Mouse (Mus musculus) CH12.LX (cell line): Measurements from ENCODE around the gene 4930590J08Rik. TPM values are rescaled to one million over a fixed set of nuclear protein-coding genes. Genes with fewer than 3 reads are reported as not detected.

ENCODE experiments used
- DNase-seq: peaks from one replicate; pipeline ENCODE4 v3.0.0-alpha.2; 2013; ENCODE audit errors: extremely low read depth
- H3K27ac ChIP-seq: 2 replicates; pipeline ENCODE4 v1.5.1; 2012; ENCODE audit warnings: low read depth, mild to moderate bottlenecking, control low read depth, moderate library complexity; ENCODE audit not compliant: insufficient read depth
- H3K27me3 ChIP-seq: replicated peaks from 2 replicates; pipeline ENCODE3; 2012; ENCODE audit warnings: inconsistent platforms
- H3K36me3 ChIP-seq, 2 experiments: replicated peaks in 1 of 2; 2 replicates each; pipeline versions ENCODE3 to v1.6.1; 2012; ENCODE audit warnings: inconsistent platforms in 1 of 2, low read length in 1 of 2, mild to moderate bottlenecking in 1 of 2, mixed read lengths in 1 of 2, moderate library complexity in 1 of 2; ENCODE audit not compliant: control insufficient read depth in 1 of 2, insufficient read depth in 1 of 2
- H3K4me1 ChIP-seq, 2 experiments: 2 replicates each; pipeline ENCODE4 v1.6.1; 2012; ENCODE audit warnings: inconsistent platforms in 1 of 2, moderate library complexity in 1 of 2; ENCODE audit not compliant: insufficient read depth in 2 of 2, control insufficient read depth in 1 of 2
- H3K4me2 ChIP-seq: 2 replicates; pipeline ENCODE4 v1.6.1; 2012; ENCODE audit warnings: low read depth, mild to moderate bottlenecking, control low read depth; ENCODE audit not compliant: poor library complexity, insufficient read depth, severe bottlenecking
- H3K4me3 ChIP-seq, 3 experiments: fragments of 150-350 bp in 1 of 3; sonication (generic) in 1 of 3; replicated peaks in 1 of 3; 2 replicates each; pipeline versions ENCODE3 to v1.5.1; 2011 to 2012; ENCODE audit warnings: low read depth in 2 of 3, low read length in 2 of 3, mild to moderate bottlenecking in 2 of 3, moderate library complexity in 2 of 3, control low read depth in 1 of 3, improper control_type of control experiment in 1 of 3, inconsistent platforms in 1 of 3, mixed read lengths in 1 of 3; ENCODE audit not compliant: poor library complexity in 1 of 3
- H3K79me2 ChIP-seq: replicated peaks from 2 replicates; pipeline ENCODE4 v1.6.1; 2012; ENCODE audit warnings: mild to moderate bottlenecking, moderate library complexity; ENCODE audit not compliant: control insufficient read depth, poor library complexity, insufficient read depth, severe bottlenecking; ENCODE audit errors: extremely low read depth
- H3K9ac ChIP-seq: 2 replicates; pipeline ENCODE4 v1.6.1; 2012; ENCODE audit warnings: low read depth, mild to moderate bottlenecking, control low read depth, moderate library complexity; ENCODE audit not compliant: insufficient read depth
- H3K9me3 ChIP-seq: replicated peaks from 2 replicates; pipeline ENCODE3; 2012; ENCODE audit warnings: low read length, inconsistent platforms, mixed read lengths
- BHLHE40 ChIP-seq: IDR thresholded peaks from 2 replicates; pipeline ENCODE4 v1.6.1; 2011; ENCODE audit warnings: mild to moderate bottlenecking, low read depth, low read length, improper control_type of control experiment
- CHD1 ChIP-seq: IDR thresholded peaks from 2 replicates; pipeline ENCODE4 v1.6.1; 2012; ENCODE audit warnings: low read depth, low read length, improper control_type of control experiment, inconsistent platforms
- E2F4 ChIP-seq: IDR thresholded peaks from 2 replicates; pipeline ENCODE4 v1.6.1; 2011; ENCODE audit warnings: low read depth, low read length, improper control_type of control experiment; ENCODE audit not compliant: insufficient replicate concordance
- ETS1 ChIP-seq: conservative IDR thresholded peaks from 2 replicates; pipeline ENCODE4 v1.6.1; 2012; ENCODE audit warnings: low read depth, mild to moderate bottlenecking, inconsistent platforms, low read length, improper control_type of control experiment, moderate library complexity
- IRF4 ChIP-seq: IDR thresholded peaks from 2 replicates; pipeline ENCODE4 v1.6.1; 2014; ENCODE audit warnings: low read depth, mild to moderate bottlenecking, inconsistent platforms, low read length, improper control_type of control experiment
- JUN ChIP-seq: IDR thresholded peaks from 2 replicates; pipeline ENCODE4 v1.6.1; 2011; ENCODE audit warnings: low read depth, mild to moderate bottlenecking, low read length, improper control_type of control experiment, moderate library complexity; ENCODE audit not compliant: insufficient read depth
- MAZ ChIP-seq: IDR thresholded peaks from 2 replicates; pipeline ENCODE4 v1.6.1; 2012; ENCODE audit warnings: low read depth, mild to moderate bottlenecking, inconsistent platforms, low read length, improper control_type of control experiment, moderate library complexity
- MEF2A ChIP-seq: IDR thresholded peaks from 2 replicates; pipeline ENCODE4 v1.6.1; 2014; ENCODE audit warnings: low read depth, mild to moderate bottlenecking, inconsistent platforms, low read length, improper control_type of control experiment, borderline replicate concordance
- NELFE ChIP-seq: IDR thresholded peaks from 2 replicates; pipeline ENCODE4 v1.6.1; 2011; ENCODE audit warnings: low read depth, low read length, improper control_type of control experiment
- PAX5 ChIP-seq: IDR thresholded peaks from 2 replicates; pipeline ENCODE4 v1.6.1; 2012; ENCODE audit warnings: low read length, inconsistent platforms, mixed read lengths
- RAD21 ChIP-seq: IDR thresholded peaks from 2 replicates; pipeline ENCODE4 v1.6.1; 2011; ENCODE audit warnings: low read depth, mild to moderate bottlenecking, low read length, improper control_type of control experiment, moderate library complexity
- SIN3A ChIP-seq: IDR thresholded peaks from 2 replicates; pipeline ENCODE4 v1.6.1; 2012; ENCODE audit warnings: low read length, improper control_type of control experiment, inconsistent platforms
- TBP ChIP-seq: conservative IDR thresholded peaks from 2 replicates; pipeline ENCODE4 v1.6.1; 2011; ENCODE audit warnings: low read depth, low read length, improper control_type of control experiment
- TCF12 ChIP-seq: IDR thresholded peaks from 2 replicates; pipeline ENCODE4 v1.6.1; 2014; ENCODE audit warnings: low read depth, mild to moderate bottlenecking, inconsistent platforms, low read length, improper control_type of control experiment
- UBTF ChIP-seq: IDR thresholded peaks from 2 replicates; pipeline ENCODE4 v1.6.1; 2012; ENCODE audit warnings: low read depth, mild to moderate bottlenecking, inconsistent platforms, low read length, improper control_type of control experiment, moderate library complexity
- USF2 ChIP-seq: conservative IDR thresholded peaks from 2 replicates; pipeline ENCODE4 v1.6.1; 2011; ENCODE audit warnings: low read depth, low read length, improper control_type of control experiment
- ZC3H11A ChIP-seq: IDR thresholded peaks from 2 replicates; pipeline ENCODE4 v1.6.1; 2012; ENCODE audit warnings: low read depth, mild to moderate bottlenecking, inconsistent platforms, low read length, improper control_type of control experiment
- ZKSCAN1 ChIP-seq: IDR thresholded peaks from 2 replicates; pipeline ENCODE4 v1.6.1; 2012; ENCODE audit warnings: low read depth, inconsistent platforms, low read length, improper control_type of control experiment, borderline replicate concordance
- ZMIZ1 ChIP-seq: IDR thresholded peaks from 2 replicates; pipeline ENCODE4 v1.6.1; 2012; ENCODE audit warnings: low read depth, mild to moderate bottlenecking, inconsistent platforms, low read length, improper control_type of control experiment
- dilution Hi-C: fragments of 300-500 bp; cut with MboI; formaldehyde crosslinking; loops from 2 replicates; pipeline ENCODE4 v1.14.3; 2020; ENCODE audit warnings: low sequenced_read_pairs; ENCODE audit not compliant: extremely low pct_unique_long_range_greater_than_20kb, extremely low pct_ligation_motif_present
- in situ Hi-C: fragments of 300-500 bp; cut with MboI; formaldehyde crosslinking; loops from 3 replicates; pipeline ENCODE4 v1.14.3; 2019; ENCODE audit warnings: low sequenced_read_pairs, low pct_ligation_motif_present, low pct_unique_long_range_greater_than_20kb, mixed read lengths
- polyA plus RNA-seq: library from polyadenylated mRNA; unstranded; fragments of >175 nt; gene quantifications from 2 replicates; pipeline ENCODE4 v1.2.1, GENCODE M21; 2012; ENCODE audit warnings: low read depth; ENCODE audit not compliant: insufficient read length
- total RNA-seq, 2 experiments: library from RNA; depleted of rRNA; stranded (reverse); fragments of 300-350 nt in 1 of 2; fragments of >200 nt in 1 of 2; gene quantifications; 2 replicates each; pipeline ENCODE4 v1.2.3; 2012 to 2014

The 4930590J08Rik gene
- total and polyA plus RNA-seq, 3 experiments, result 0.30 to 0.69 (median 0.34) TPM

GRCm38 (mm10) chr6:91865601-91866000 lies 37.0 kb upstream of the 4930590J08Rik start:
- no peak for DNase-seq
- H3K27me3 ChIP-seq, result peaks cover 60% of the 10 kb centered on the region
- H3K9ac ChIP-seq, result no peak overlapping the region
- H3K4me1 ChIP-seq, result no peaks in the 10 kb centered on the region
- in situ Hi-C loops, result no loop called here
- peaks cover 0 to 3% of the 10 kb centered on the region in 2 experiments for H3K36me3 ChIP-seq
- TF ChIP-seq IRF4 (no peak), NELFE (no peak), SIN3A (no peak), E2F4 (no peak), ZKSCAN1 (no peak), MEF2A (no peak), USF2 (no peak), CHD1 (no peak), RAD21 (no peak), TBP (no peak), BHLHE40 (no peak), UBTF (no peak), ZMIZ1 (no peak)
- dilution Hi-C loops, result no loop called here
- H3K27ac ChIP-seq, result no peak overlapping the region
- H3K9me3 ChIP-seq, result no peaks in the 10 kb centered on the region
- H3K4me2 ChIP-seq, result no peak overlapping the region
- H3K4me3 ChIP-seq, result no peak overlapping the region
- no peaks in the 10 kb centered on the region for H3K79me2 ChIP-seq

DNA sequence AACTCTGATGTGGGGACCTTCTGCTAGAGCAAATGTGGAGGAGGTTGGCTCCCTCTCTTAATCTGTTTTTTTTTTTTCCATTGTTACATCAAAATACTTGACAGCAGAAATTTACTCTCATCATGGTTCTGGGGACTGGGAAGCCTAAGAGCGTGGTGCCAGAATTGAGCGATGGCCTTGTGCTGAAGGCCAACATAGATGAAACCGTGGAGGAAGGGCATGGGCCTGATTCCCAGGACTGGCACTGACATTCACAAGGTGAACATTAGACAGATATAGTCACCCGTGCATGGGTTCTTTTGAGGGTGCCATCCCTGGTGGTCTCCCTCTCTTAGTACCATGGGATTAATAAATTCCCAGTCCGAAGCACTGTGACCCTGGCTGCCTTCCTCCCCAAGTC lies 34.5 kb upstream of the 4930590J08Rik start:
- no peaks in the 10 kb centered on the region for H3K79me2 ChIP-seq
- no peak for DNase-seq

GRCm38 (mm10) chr6:91872781-91873180 lies 29.8 kb upstream of the 4930590J08Rik start:
- no peak overlapping the region for H3K27ac ChIP-seq
- no peak overlapping the region for H3K9ac ChIP-seq
- in situ Hi-C loops, result no loop called here
- TF ChIP-seq MAZ, result no peak
- TF ChIP-seq ZC3H11A, result no peak
- no peak for TF ChIP-seq TCF12
- TF ChIP-seq USF2, result no peak
- no peak for TF ChIP-seq UBTF
- no peak for TF ChIP-seq PAX5
- no peak for TF ChIP-seq CHD1
- peaks cover 34% of the 10 kb centered on the region for H3K27me3 ChIP-seq
- no peaks in the 10 kb centered on the region for H3K9me3 ChIP-seq
- no peak overlapping the region for H3K4me3 ChIP-seq
- no peaks in the 10 kb centered on the region for H3K36me3 ChIP-seq
- H3K4me2 ChIP-seq, result no peak overlapping the region
- H3K4me1 ChIP-seq, result peaks cover 0 to 2% of the 10 kb centered on the region in 2 experiments; a peak in 1 of 4 replicates
- no peak for DNase-seq
- no peaks in the 10 kb centered on the region for H3K79me2 ChIP-seq
- dilution Hi-C loops, result no loop called here

More for the DNA sequence above, 34.5 kb upstream of the 4930590J08Rik start:
- TF ChIP-seq TCF12 (no peak), ETS1 (no peak), JUN (no peak)
- in situ Hi-C loops (no loop called here), dilution Hi-C loops (no loop called here)
- no peak overlapping the region for H3K4me2 ChIP-seq
- no peak overlapping the region for H3K9ac ChIP-seq
- no peak overlapping the region for H3K4me3 ChIP-seq
- no peaks in the 10 kb centered on the region for H3K4me1 ChIP-seq
- H3K36me3 ChIP-seq, result peaks cover 0 to 3% of the 10 kb centered on the region in 2 experiments
- H3K27me3 ChIP-seq, result peaks cover 61% of the 10 kb centered on the region
- H3K9me3 ChIP-seq, result no peaks in the 10 kb centered on the region
- no peak overlapping the region for H3K27ac ChIP-seq
